In the genomic region with DNA sequence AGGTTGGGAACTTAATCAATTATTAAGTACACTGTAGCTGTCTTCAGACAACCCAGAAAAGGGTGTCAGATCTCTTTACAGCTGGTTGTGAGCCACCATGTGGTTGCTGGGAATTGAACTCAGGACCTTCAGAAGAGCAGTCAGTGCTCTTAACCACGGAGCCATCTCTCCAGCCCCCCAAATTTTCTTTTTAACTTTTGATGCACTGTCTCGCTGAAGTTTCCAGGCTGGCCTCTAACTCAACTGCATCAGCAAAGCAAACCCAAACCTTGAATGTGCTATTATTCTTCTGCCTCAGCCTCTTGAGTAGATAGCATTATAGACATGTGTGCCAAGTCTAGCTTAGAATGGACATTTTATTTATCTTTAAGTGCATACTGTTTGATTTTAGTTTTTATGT, we compare ENCODE assay signal across 23 mouse cellular contexts. TPM values are rescaled to one million over a fixed set of nuclear protein-coding genes. Genes with fewer than 3 reads are reported as not detected.
DNase-seq lines count a peak whose midpoint lies in the region; ATAC-seq and TF ChIP-seq lines count a peak whose summit lies in the region.
"Had no signal": no experiment of that assay in that cellular context is flagged by ENCODE, and none has a peak within 500 bp of the region (broad histone marks: within the 10 kb centered on the region; RNA-seq: fewer than 3 reads in every experiment).

No protein-coding gene starts in this region.

- peaks cover 31% of the 10 kb centered on the region for H3K4me1 ChIP-seq in heart, embryonic 10.5 days
- no peaks in the 10 kb centered on the region for H3K4me1 ChIP-seq in ES-Bruce4 (ENCODE audit: control insufficient read depth, insufficient read depth, low read length)
- H3K4me1 ChIP-seq in liver, embryonic 12.5 days: peaks cover 77% of the 10 kb centered on the region
- H3K4me1 ChIP-seq in liver, embryonic 16.5 days (ENCODE audit: control insufficient read depth, low read depth, low read length): peaks cover 47% of the 10 kb centered on the region

- 73% methylated on average over 2 of the region's 2 CpGs for WGBS in heart, embryonic 10.5 days
- WGBS in liver, embryonic 12.5 days (ENCODE audit: insufficient replicate concordance): 56% methylated on average over 2 of the region's 2 CpGs
- 57% methylated on average over 2 of the region's 2 CpGs for WGBS in liver, embryonic 16.5 days (ENCODE audit: insufficient replicate concordance)

- peak overlapping the region; percentile 69; the same call in 1 of the 2 replicates for H3K27ac ChIP-seq in heart, embryonic 10.5 days
- peak overlapping the region; percentile 42 for H3K27ac ChIP-seq in ES-Bruce4 (ENCODE audit: insufficient read depth, low read length)
- peak overlapping the region; percentile 91 for H3K27ac ChIP-seq in liver, embryonic 12.5 days
- peak overlapping the region; percentile 82 for H3K27ac ChIP-seq in liver, embryonic 16.5 days (ENCODE audit: low read length)
- H3K27ac ChIP-seq: embryonic facial prominence, embryonic 12.5 days; forebrain, embryonic 13.5 days; hindbrain, embryonic 13.5 days; hindbrain, postnatal 0 days had no signal

- H3K9ac ChIP-seq in ES-Bruce4 (ENCODE audit: low read depth, poor library complexity, severe bottlenecking): no peak overlapping the region; the same call in 1 of the 2 replicates
- peak overlapping the region; percentile 4; the same call in 1 of the 2 replicates for H3K9ac ChIP-seq in liver, embryonic 12.5 days
- H3K9ac ChIP-seq in liver, embryonic 16.5 days (ENCODE audit: low read depth, low read length): no peak overlapping the region
- H3K9ac ChIP-seq: embryonic facial prominence, embryonic 12.5 days; forebrain, embryonic 13.5 days; forebrain, postnatal 0 days; hindbrain, embryonic 13.5 days had no signal

- no peak overlapping the region for H3K4me3 ChIP-seq in heart, embryonic 10.5 days
- H3K4me3 ChIP-seq in ES-Bruce4 (ENCODE audit: low read depth, low read length): no peak overlapping the region
- H3K4me3 ChIP-seq in liver, embryonic 12.5 days: no peak overlapping the region
- no peak overlapping the region for H3K4me3 ChIP-seq in liver, embryonic 16.5 days (ENCODE audit: low read depth, low read length)
- H3K4me3 ChIP-seq: embryonic facial prominence, embryonic 12.5 days; forebrain, embryonic 13.5 days; hindbrain, embryonic 13.5 days had no signal

- peak overlapping the region; percentile 67 for H3K4me2 ChIP-seq in liver, embryonic 12.5 days
- no peak overlapping the region for H3K4me2 ChIP-seq in liver, embryonic 16.5 days (ENCODE audit: low read depth, low read length)
- H3K4me2 ChIP-seq: embryonic facial prominence, embryonic 12.5 days; forebrain, embryonic 13.5 days; hindbrain, embryonic 13.5 days had no signal

- H3K9me3 ChIP-seq in heart, embryonic 10.5 days: no peaks in the 10 kb centered on the region
- no peaks in the 10 kb centered on the region for H3K9me3 ChIP-seq in ES-Bruce4 (replicated peaks; ENCODE audit: control insufficient read depth, insufficient read depth, low read length, poor library complexity, severe bottlenecking)
- no peaks in the 10 kb centered on the region for H3K9me3 ChIP-seq in liver, embryonic 12.5 days (replicated peaks)
- H3K9me3 ChIP-seq in liver, embryonic 16.5 days (replicated peaks; ENCODE audit: control insufficient read depth, low read length): no peaks in the 10 kb centered on the region
- H3K9me3 ChIP-seq: embryonic facial prominence, embryonic 12.5 days; forebrain, embryonic 13.5 days; hindbrain, embryonic 13.5 days had no signal

- DNase-seq in heart, embryonic 10.5 days (ENCODE audit: low spot score): no peak
- DNase-seq in heart, adult 18-20 months: no peak
- no peak for DNase-seq in kidney, adult 11 months
- no peak for DNase-seq in adrenal gland, postnatal 10 days
- DNase-seq in cerebellum, postnatal 14 days: no peak
- DNase-seq: adrenal gland, adult 2 months; adrenal gland, postnatal 36 days; B cell, adult 2 months; cerebellum, adult 11 months; cerebellum, adult 8-10 months; cerebellum, postnatal 25 days; forebrain, postnatal 0 days; gastrocnemius, postnatal 14 days; heart, postnatal 36 days had no signal

- H3K27me3 ChIP-seq in heart, embryonic 10.5 days (ENCODE audit: insufficient read depth, poor library complexity, severe bottlenecking): peaks cover 9% of the 10 kb centered on the region
- no peaks in the 10 kb centered on the region for H3K27me3 ChIP-seq in ES-Bruce4 (ENCODE audit: control insufficient read depth, insufficient read depth, low read length, poor library complexity, severe bottlenecking)
- H3K27me3 ChIP-seq in liver, embryonic 12.5 days (replicated peaks): 0 out of 2 replicates have a peak, but pooled peaks cover 5% of the 10 kb centered on the region
- H3K27me3 ChIP-seq in liver, embryonic 16.5 days (ENCODE audit: control insufficient read depth, insufficient read depth, low read depth, low read length): no peaks in the 10 kb centered on the region; the same call in 1 of the 2 replicates

- no peak for ATAC-seq in liver, embryonic 12.5 days
- no peak for ATAC-seq in liver, embryonic 16.5 days (ENCODE audit: low read depth)
- ATAC-seq: CD4-positive, CD25-positive, alpha-beta regulatory T cell, adult 4 months; forebrain, embryonic 13.5 days; forebrain, postnatal 0 days; hindbrain, postnatal 0 days had no signal

- no peak for TF ChIP-seq CTCF in ES-Bruce4 (IDR thresholded peaks at IDR 0.05; ENCODE audit: low read depth, low read length)

- TF ChIP-seq EP300 in ES-Bruce4 (IDR thresholded peaks at IDR 0.05; ENCODE audit: insufficient read depth, low read depth, low read length): no peak

- no peaks in the 10 kb centered on the region for H3K36me3 ChIP-seq in heart, embryonic 10.5 days
- H3K36me3 ChIP-seq in ES-Bruce4 (ENCODE audit: control insufficient read depth, insufficient read depth, low read length, poor library complexity, severe bottlenecking): no peaks in the 10 kb centered on the region
- no peaks in the 10 kb centered on the region for H3K36me3 ChIP-seq in liver, embryonic 12.5 days
- no peaks in the 10 kb centered on the region for H3K36me3 ChIP-seq in liver, embryonic 16.5 days (ENCODE audit: control insufficient read depth, insufficient read depth)
- H3K36me3 ChIP-seq: embryonic facial prominence, embryonic 12.5 days; hindbrain, embryonic 13.5 days had no signal

- TF ChIP-seq POLR2A in ES-Bruce4 (IDR thresholded peaks at IDR 0.05; ENCODE audit: insufficient read depth, low read length): no peak

RNA-seq across cellular contexts. Expression of gene Trib3, which starts 3.9 kb away (rescaled TPM):
- 5.1 and 5.3 TPM in 2 replicates for polyA plus RNA-seq in heart, embryonic 10.5 days (2016; fragmentation: Nextera tagmentation; extraction: Ambion mirVana)
- 1 to 10 TPM; 2.8 to 3.8 TPM for total RNA-seq in heart, adult 18-20 months (2021)
- polyA plus RNA-seq in ES-Bruce4 (2011; ENCODE audit: insufficient read depth, insufficient read length, low read depth, missing spikeins): 11.4 and 12.3 TPM in 2 replicates
- 6.1 and 7.2 TPM in 2 replicates for polyA plus RNA-seq in liver, embryonic 12.5 days (2016; fragmentation: Nextera tagmentation; extraction: Ambion mirVana)
- polyA plus RNA-seq in liver, embryonic 16.5 days (2015; fragmentation: Nextera tagmentation; extraction: Ambion mirVana): 6.5 and 6.8 TPM in 2 replicates
- 1 to 10 TPM; 4.6 to 6.8 TPM for total RNA-seq in adrenal gland, postnatal 10 days (2021)

RNA-seq across cellular contexts. Expression of gene Rbck1, which starts 15.3 kb away (rescaled TPM):
- polyA plus RNA-seq in heart, embryonic 10.5 days (2016; fragmentation: Nextera tagmentation; extraction: Ambion mirVana): 88.0 and 89.3 TPM in 2 replicates
- 10 to 100 TPM; 45.8 to 46.9 TPM for total RNA-seq in heart, adult 18-20 months (2021)
- polyA plus RNA-seq in ES-Bruce4 (2011; ENCODE audit: insufficient read depth, insufficient read length, low read depth, missing spikeins): 86.7 and 89.1 TPM in 2 replicates
- 67.4 and 69.6 TPM in 2 replicates for polyA plus RNA-seq in liver, embryonic 12.5 days (2016; fragmentation: Nextera tagmentation; extraction: Ambion mirVana)
- 37.7 and 40.2 TPM in 2 replicates for polyA plus RNA-seq in liver, embryonic 16.5 days (2015; fragmentation: Nextera tagmentation; extraction: Ambion mirVana)
- total RNA-seq in adrenal gland, postnatal 10 days (2021): 100 to 1,000 TPM in 1 of 2 experiments, 10 to 100 TPM in 1; 92.9 to 124 TPM

RNA-seq across cellular contexts. Expression of gene Nrsn2, which starts 28.7 kb away (rescaled TPM):
- 3.1 and 3.3 TPM in 2 replicates for polyA plus RNA-seq in heart, embryonic 10.5 days (2016; fragmentation: Nextera tagmentation; extraction: Ambion mirVana)
- total RNA-seq in heart, adult 18-20 months (2021): not detected
- 1.1 TPM in 1 of 2 replicates, not detected in the other for polyA plus RNA-seq in ES-Bruce4 (2011; ENCODE audit: insufficient read depth, insufficient read length, low read depth, missing spikeins)
- polyA plus RNA-seq in liver, embryonic 12.5 days (2016; fragmentation: Nextera tagmentation; extraction: Ambion mirVana): 0.08 TPM in 1 of 2 replicates, not detected in the other
- not detected in 2 replicates for polyA plus RNA-seq in liver, embryonic 16.5 days (2015; fragmentation: Nextera tagmentation; extraction: Ambion mirVana)
- 1 to 10 TPM; 1.8 to 2.8 TPM for total RNA-seq in adrenal gland, postnatal 10 days (2021)
- total RNA-seq: gastrocnemius, adult 18-20 months; gastrocnemius, postnatal 14 days; heart, postnatal 36 days had no signal
- polyA plus RNA-seq: CD4-positive, CD25-positive, alpha-beta regulatory T cell, adult 4 months had no signal

RNA-seq across cellular contexts. Expression of gene Sox12, which starts 50.1 kb away (rescaled TPM):
- 6.7 and 10.5 TPM in 2 replicates for polyA plus RNA-seq in heart, embryonic 10.5 days (2016; fragmentation: Nextera tagmentation; extraction: Ambion mirVana)
- 1 to 10 TPM; 5.7 to 5.8 TPM for total RNA-seq in heart, adult 18-20 months (2021)
- polyA plus RNA-seq in ES-Bruce4 (2011; ENCODE audit: insufficient read depth, insufficient read length, low read depth, missing spikeins): 27.5 and 31.3 TPM in 2 replicates
- polyA plus RNA-seq in liver, embryonic 12.5 days (2016; fragmentation: Nextera tagmentation; extraction: Ambion mirVana): 3.5 and 3.7 TPM in 2 replicates
- polyA plus RNA-seq in liver, embryonic 16.5 days (2015; fragmentation: Nextera tagmentation; extraction: Ambion mirVana): 0.77 and 0.99 TPM in 2 replicates
- total RNA-seq in adrenal gland, postnatal 10 days (2021): 10 to 100 TPM; 15.7 to 22.7 TPM

RNA-seq across cellular contexts. Expression of gene Tbc1d20, which starts 54.1 kb away (rescaled TPM):
- polyA plus RNA-seq in heart, embryonic 10.5 days (2016; fragmentation: Nextera tagmentation; extraction: Ambion mirVana): 29.6 and 34.6 TPM in 2 replicates
- total RNA-seq in heart, adult 18-20 months (2021): 10 to 100 TPM; 40.2 to 48.8 TPM
- polyA plus RNA-seq in ES-Bruce4 (2011; ENCODE audit: insufficient read depth, insufficient read length, low read depth, missing spikeins): 27.7 and 32.3 TPM in 2 replicates
- polyA plus RNA-seq in liver, embryonic 12.5 days (2016; fragmentation: Nextera tagmentation; extraction: Ambion mirVana): 17.9 and 18.4 TPM in 2 replicates
- polyA plus RNA-seq in liver, embryonic 16.5 days (2015; fragmentation: Nextera tagmentation; extraction: Ambion mirVana): 11.3 and 11.7 TPM in 2 replicates
- 100 to 1,000 TPM; 134 to 144 TPM for total RNA-seq in adrenal gland, postnatal 10 days (2021)
